Mouse (Mus musculus): Measurements from ENCODE around the gene Relb.

The Relb gene

GRCm38 (mm10) chr7:19578436-19578835, 50.8 kb downstream of the Relb start:
- DNase-seq, result no peak

DNA sequence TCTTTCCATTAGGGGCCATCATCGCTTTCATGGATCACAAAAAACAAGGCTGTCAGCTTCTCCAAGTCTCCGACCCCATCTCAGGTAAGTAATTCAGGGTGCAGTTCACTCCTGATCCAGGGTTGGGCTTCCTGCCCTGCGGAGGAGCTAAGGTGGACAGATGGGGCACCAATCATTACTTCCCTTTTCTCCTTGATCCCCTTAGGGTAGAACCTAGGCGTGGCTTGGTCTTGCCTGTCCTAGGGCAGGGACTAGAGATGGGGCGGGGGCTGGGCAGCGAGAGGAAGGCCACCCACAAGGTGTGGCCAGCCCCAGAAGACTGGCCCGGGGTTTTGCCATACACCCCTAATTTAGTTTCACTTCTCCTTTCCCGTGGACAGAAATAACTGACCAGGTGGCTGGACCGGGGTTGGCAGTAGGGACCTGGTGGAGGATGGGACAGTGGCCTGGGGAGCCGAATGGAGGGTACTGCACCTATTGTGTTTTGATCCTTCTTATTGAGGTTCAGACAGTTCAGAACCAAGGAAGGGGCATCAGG, 51.3 kb downstream of the Relb start:
- no peak for DNase-seq

GRCm38 (mm10) chr7:19577141-19577852, 51.9 kb downstream of the Relb start, which contains the start of the genes Zfp296 and Gemin7:
Zfp296 (plus strand) TSS chr7:19577287.
Gemin7 (minus strand) TSS chr7:19577595.
- DNase-seq, result no peak

DNA sequence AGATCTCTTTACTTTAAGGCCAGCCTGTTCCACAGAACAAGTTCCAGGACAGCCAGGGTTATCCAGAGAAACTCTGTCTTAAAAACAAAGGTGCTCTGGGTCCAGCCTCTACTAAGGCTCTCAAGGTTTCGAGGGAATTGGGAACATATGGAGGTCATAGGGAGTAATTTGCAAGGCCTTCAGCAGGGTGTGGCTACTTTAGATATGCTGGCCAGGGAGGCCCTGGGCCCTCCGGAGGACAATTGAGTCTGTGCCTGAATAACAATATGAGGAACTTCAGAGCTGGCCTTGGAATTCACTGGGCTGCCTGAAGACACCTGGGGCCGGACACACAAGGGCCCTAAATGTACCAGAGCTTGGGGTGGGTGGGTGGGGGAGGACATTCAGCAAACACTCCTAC, 53.7 kb downstream of the Relb start:
- DNase-seq, result no peak

DNA sequence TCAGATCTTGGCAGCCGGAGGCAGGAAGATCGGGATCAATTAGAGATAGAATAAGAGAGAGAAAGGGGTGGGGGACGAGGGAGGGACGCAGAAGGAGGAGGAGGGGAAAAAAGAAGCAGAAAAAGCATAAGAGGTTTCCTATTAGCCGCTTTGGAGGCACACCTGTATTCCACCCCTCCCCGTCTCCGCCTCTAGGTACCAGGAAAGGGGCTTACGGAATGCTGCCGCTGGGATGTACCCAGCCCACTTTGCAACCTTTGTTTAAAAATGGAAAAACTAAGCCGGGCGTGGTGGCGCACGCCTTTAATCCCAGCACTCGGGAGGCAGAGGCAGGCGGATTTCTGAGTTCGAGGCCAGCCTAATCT, 55.5 kb downstream of the Relb start:
- DNase-seq, result no peak

GRCm38 (mm10) chr7:19572926-19573775, 56.1 kb downstream of the Relb start:
- DNase-seq, result peak; percentile 74

DNA sequence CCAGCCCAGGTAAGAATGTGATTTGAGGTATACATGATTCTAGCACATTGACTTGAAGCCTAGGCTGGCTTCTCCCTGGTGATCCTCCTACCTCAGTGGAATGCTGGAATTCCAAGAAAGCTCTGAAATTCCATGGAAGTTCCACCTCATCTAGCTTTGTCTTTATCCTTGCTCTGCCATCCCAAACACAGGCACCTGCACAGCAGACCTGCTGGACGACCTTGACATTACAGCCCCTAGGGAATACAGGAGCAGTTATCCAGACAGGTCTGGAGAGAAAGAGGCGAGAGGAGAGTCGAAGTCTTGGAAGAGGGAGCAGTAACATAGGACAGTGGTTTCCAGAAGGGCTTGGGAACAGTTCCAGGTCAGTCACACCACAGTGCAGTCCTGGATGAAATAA, 59.6 kb downstream of the Relb start:
- DNase-seq, result no peak

- DNase-seq, result no peak
Observed at GRCm38 (mm10) chr7:19567426-19567825, 61.8 kb downstream of the Relb start.

DNA sequence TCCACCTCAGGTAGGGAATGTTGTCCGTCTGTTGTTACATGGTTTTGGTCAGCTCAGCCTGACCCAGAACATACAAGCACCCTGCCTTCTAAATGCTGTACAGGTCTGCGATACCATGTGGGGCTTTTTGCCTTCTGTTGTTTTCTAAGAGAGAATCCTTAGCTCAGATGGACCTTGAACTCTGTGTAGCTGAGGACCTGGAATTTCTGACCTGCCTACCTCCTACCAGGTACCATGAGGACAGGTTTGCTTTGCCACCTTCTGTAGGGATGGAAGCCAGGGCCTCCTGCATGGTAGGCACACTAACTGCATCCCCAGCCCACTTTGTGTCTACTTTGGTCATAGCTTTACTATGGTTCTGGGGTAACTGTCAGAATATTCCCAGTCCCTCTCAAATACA, 63.4 kb downstream of the Relb start:
- DNase-seq, result no peak

DNA sequence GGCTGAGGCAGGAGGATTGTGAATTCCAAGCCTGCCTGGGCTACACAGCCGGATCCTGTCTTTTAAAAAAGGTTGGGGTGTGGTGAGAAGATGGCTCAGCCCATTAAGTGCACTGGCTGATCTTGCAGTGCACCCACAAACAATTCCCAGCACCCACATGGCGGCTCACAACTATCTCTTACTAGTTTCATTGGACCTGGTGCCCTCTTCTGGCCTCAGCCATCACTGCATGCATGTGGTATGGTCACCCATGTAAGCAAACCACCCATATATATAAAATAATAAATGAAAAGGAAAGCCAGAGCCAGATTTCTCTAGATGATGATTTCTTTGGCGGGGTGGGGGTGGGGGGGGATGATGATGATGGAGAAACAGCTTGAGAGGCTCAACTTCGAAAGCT, 64.8 kb downstream of the Relb start:
- DNase-seq, result no peak

GRCm38 (mm10) chr7:19563884-19564283, 65.4 kb downstream of the Relb start:
- no peak for DNase-seq

DNA sequence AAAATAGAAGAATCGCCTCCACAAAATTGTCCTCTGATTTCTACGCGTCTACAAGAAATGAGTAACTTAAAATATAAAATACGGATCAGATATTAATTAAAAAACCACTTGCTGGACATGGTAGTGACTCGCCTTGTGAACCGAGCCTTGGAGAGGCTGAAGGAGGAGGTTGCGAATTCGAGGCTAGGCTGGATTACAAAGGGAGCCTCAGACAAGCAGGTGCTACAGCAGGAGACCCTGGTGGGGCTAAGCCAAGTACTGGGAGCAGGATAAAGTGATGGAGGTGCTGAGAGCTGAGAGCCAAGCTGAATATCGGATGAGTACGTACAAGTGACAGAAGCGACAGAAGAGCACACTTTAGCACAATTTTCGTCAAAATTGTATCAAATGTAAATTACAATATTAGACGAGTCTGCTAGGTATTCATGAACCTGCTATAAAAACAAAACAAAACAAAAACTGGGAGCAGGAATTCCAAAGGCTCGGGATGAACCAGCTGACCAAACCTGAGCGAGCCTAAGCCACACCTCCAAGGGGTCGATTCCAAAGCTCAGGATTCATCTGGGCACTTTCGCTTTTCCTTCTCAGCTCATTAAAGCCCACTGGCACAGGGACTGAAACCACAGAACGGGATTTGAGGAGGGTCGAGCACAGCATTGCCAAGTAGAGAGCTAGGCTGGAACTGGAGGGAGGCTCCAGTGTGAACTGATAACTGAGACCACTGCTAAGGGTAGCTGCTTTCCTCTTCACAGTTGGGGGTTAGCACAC, 66.4 kb downstream of the Relb start, which contains the start of gene Ppp1r37:
TSS of gene Ppp1r37 (minus strand) at position 434 of the 768 bp plus-strand sequence.
- no peak for DNase-seq

DNA sequence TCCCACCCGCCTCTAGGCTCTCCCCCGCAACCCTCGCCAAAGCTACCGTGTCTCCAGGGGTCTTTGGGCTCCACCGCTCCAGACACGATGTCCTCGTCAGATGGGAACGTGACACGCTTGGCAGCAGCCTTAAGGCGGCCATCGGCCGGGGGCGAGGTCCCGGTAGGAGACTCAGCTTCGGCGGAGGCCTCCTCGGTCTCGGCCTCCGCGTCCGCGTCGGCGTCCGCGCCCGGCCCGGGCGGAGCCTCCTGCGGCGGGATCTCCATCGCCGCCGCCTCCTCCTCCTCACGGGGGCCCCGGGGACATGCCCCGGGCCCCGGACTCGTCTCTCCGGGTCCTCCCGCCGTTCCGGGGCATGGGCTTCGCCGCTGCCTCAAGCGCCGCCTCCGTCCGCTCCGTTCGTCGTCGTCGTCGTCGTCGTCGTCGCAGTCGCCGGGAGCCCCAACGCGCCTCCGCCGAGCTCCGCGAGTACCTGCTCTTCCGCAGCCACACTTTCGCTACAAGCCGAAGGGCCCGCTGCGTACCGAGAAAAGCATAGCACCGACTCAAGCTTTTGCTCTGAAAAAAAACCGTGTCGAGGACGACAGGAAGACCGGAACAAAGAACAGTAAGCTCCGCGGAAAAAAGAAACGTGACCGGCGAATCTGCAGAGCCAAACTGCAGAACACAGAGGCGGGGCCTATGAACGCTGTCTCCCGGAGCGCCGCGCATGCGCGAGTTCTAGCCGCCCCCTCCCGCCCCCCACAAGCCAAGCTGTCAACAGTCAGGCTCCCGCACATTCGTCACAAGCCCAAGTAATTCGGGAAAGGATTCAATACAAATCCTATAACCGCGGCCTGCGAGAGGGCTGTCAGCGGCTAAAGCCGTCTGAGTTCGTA, 67.2 kb downstream of the Relb start:
- DNase-seq, result peak; percentile 86

GRCm38 (mm10) chr7:19561431-19561764, 67.8 kb downstream of the Relb start:
- DNase-seq, result no peak

DNA sequence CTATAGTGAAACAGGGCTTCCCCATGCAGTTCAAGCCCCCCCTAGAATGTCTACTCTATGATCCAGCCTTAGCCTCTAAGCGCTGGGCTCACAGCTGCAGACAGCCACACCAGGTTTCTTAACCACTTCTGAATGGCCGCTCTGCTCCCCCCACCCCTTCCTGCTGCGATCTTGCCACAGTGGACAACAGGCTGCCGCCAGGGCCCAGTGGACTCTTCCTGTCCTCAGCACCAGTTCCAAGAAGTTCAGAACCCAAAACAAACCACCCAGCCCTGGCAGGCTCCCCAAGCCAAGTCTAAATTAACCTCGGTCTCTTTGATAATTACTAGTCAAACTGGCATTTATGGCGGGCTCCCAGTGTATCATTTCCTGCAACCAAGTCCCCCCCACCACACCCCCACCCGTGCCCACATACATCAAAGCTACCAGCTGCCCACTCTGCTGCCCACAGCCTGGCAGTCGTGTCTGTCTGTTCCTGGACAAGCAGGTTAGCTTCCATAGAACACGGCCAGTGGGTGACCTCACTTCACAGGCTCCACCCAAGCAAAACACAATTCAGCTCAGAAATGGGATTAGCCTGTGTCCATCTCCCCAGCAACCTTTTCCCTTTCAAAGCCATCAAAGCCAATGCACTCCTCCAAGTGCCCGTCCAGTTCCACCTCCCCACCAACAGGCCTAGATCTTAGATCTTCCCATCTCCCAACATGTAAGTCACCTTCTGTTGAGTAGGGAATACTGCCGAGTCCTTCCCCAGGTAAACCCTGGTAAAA, 68.6 kb downstream of the Relb start:
- DNase-seq, result no peak

- DNase-seq, result no peak
Observed at GRCm38 (mm10) chr7:19558965-19559364, 70.3 kb downstream of the Relb start.

DNA sequence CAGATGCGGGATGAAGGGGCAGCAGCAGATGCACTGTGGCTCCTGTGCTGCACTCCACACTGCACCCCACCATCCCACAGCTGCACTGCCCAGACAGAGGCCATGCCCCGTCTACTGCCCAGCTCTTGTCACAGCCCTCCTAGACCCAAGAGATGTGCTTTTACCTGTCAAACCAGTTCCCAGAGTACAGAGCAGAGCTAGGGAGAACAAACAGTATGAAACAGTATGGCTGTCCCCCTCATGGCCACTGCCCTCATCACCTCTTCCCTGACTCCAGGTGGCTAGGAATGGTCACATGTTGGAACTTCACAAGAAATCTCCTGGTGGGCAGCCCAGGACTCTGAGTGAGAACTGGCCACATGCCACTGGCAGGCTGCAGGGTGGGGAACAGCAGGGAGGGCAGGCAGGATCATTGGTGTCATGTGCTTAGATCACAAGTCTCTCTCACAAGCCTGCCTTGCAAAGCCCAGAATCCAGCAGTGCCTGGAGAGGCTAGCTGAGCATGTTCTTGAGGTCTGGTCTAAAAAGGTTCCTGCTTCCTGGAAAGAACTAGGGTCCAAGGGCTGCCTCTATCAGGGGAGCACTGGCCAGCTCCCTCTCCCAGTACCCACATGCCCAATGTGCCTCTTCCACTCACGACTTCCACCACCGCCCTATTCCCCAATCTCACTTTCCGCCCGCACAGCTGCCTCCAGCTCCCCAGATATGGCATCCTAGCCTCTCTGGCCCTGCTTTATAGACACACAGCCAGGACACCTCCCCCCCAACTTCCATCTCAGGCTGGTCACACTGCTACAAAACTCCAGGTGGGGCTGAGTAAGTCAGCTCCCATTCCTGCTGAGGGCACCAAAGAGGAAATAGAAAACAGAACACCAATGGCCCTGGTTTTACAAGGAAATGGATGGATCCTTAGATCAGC, 71.0 kb downstream of the Relb start:
- peak; percentile 48 for DNase-seq

- no peak for DNase-seq
Observed at GRCm38 (mm10) chr7:19557086-19557485, 72.2 kb downstream of the Relb start.
